Mouse (Mus musculus): Measurements from ENCODE around the gene Gm42906. TPM values are rescaled to one million over a fixed set of nuclear protein-coding genes. Genes with fewer than 3 reads are reported as not detected.
A peak's percentile ranks its signal among the peaks of the same experiment; 100 is the strongest.

The Gm42906 gene
- total and polyA plus RNA-seq, 3 experiments, result not detected

DNA sequence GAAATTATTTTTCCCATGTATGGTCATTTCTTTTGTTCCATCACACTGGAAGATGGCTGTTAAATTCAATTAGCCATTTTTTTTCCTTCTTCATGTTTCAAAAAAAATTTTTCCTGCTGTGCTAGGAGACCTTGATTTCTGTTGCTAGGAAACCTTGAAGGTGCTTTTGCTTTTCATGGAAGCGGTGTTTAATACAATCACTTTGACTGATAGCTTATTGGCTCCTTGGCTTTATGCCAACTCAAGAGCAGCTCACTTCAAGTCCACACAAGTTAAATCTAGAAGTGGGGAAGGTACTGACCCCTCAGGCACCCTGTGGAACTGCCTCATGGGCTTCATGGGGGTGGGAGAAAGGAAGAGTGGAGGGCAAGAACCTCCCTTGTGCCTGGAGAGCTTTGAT, 38.1 kb downstream of the Gm42906 start:
- H3K4me2 ChIP-seq (ENCODE audit: insufficient read depth, low read depth, poor library complexity, severe bottlenecking), result no peak overlapping the region
- no peaks in the 10 kb centered on the region for H3K4me1 ChIP-seq (ENCODE audit: control insufficient read depth in 1 of 2, insufficient read depth in 2 of 2)
- H3K36me3 ChIP-seq (replicated peaks in 1 of 2; ENCODE audit: control insufficient read depth in 1 of 2, insufficient read depth in 1 of 2, low read length in 1 of 2), result no peaks in the 10 kb centered on the region
- no peak overlapping the region for H3K27ac ChIP-seq (ENCODE audit: insufficient read depth, low read depth)
- H3K9me3 ChIP-seq (replicated peaks; ENCODE audit: low read length), result no peaks in the 10 kb centered on the region
- no peak for DNase-seq (ENCODE audit: extremely low read depth)
- in situ Hi-C loops (cut with MboI; ENCODE audit: low pct_ligation_motif_present, low pct_unique_long_range_greater_than_20kb, low sequenced_read_pairs) (no loop called here), dilution Hi-C loops (cut with MboI; ENCODE audit: extremely low pct_ligation_motif_present, extremely low pct_unique_long_range_greater_than_20kb, low sequenced_read_pairs) (no loop called here)
- no peak overlapping the region for H3K4me3 ChIP-seq (replicated peaks in 1 of 3; ENCODE audit: low read depth in 2 of 3, low read length in 2 of 3, poor library complexity in 1 of 3)
- no peaks in the 10 kb centered on the region for H3K27me3 ChIP-seq (replicated peaks)
- TF ChIP-seq ZNF384 (IDR thresholded peaks at IDR 0.05; ENCODE audit: low read depth, low read length) (no peak), NELFE (IDR thresholded peaks at IDR 0.05; ENCODE audit: low read depth, low read length) (no peak), MAFK (IDR thresholded peaks at IDR 0.05; ENCODE audit: insufficient replicate concordance, low read length) (no peak), POLR2A (IDR thresholded peaks at IDR 0.05; ENCODE audit: low read depth, low read length) (no peak), NRF1 (IDR thresholded peaks at IDR 0.05; ENCODE audit: low read depth, low read length) (no peak), ZC3H11A (IDR thresholded peaks at IDR 0.05; ENCODE audit: low read depth, low read length) (no peak), RAD21 (IDR thresholded peaks at IDR 0.05; ENCODE audit: low read depth, low read length) (no peak), SMC3 (IDR thresholded peaks at IDR 0.05; ENCODE audit: low read depth, low read length) (no peak), TBP (conservative IDR thresholded peaks at IDR 0.05; ENCODE audit: low read depth, low read length) (no peak), GABPA (IDR thresholded peaks at IDR 0.05; ENCODE audit: insufficient replicate concordance, low read depth, low read length) (no peak), PAX5 (IDR thresholded peaks at IDR 0.05; ENCODE audit: low read length) (no peak), IRF4 (IDR thresholded peaks at IDR 0.05; ENCODE audit: low read depth, low read length) (no peak), MEF2A (IDR thresholded peaks at IDR 0.05; ENCODE audit: borderline replicate concordance, low read depth, low read length) (no peak), CHD1 (IDR thresholded peaks at IDR 0.05; ENCODE audit: low read depth, low read length) (no peak), E2F4 (IDR thresholded peaks at IDR 0.05; ENCODE audit: insufficient replicate concordance, low read depth, low read length) (no peak), CHD2 (IDR thresholded peaks at IDR 0.05; ENCODE audit: low read length) (no peak), ETS1 (conservative IDR thresholded peaks at IDR 0.05; ENCODE audit: low read depth, low read length) (no peak), RCOR1 (conservative IDR thresholded peaks at IDR 0.05; ENCODE audit: low read depth, low read length) (no peak)
- no peaks in the 10 kb centered on the region for H3K79me2 ChIP-seq (replicated peaks; ENCODE audit: control insufficient read depth, extremely low read depth, insufficient read depth, poor library complexity, severe bottlenecking)
- H3K9ac ChIP-seq (ENCODE audit: insufficient read depth, low read depth), result no peak overlapping the region

DNA sequence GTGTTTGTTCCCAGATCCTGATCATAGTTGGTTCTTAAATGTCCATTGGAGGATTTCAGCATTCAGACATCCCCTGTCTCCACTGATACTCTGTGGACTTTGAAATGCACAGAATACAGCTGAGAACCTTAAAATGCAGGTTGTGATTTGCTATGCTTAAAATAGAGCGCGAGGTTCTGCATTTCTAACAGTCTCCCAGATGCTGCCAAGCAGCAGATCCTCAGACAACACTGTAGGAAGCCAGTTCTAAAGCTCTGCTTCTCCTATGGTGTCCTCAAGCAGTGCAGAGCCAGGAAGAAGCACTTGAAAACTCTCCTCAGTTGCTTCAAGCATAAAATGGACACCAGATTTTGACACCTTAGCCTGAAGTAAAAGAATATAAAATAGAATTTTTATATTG, 48.1 kb downstream of the Gm42906 start:
- Histone ChIP-seq H3K27me3 (replicated peaks) (no peaks in the 10 kb centered on the region), H3K9ac (ENCODE audit: insufficient read depth, low read depth) (no peak overlapping the region), H3K4me3 (replicated peaks in 1 of 3; ENCODE audit: low read depth in 2 of 3, low read length in 2 of 3, poor library complexity in 1 of 3) (no peak overlapping the region), H3K4me1 (ENCODE audit: control insufficient read depth in 1 of 2, insufficient read depth in 2 of 2) (peaks cover 7 to 21% of the 10 kb centered on the region in 2 experiments), H3K36me3 (replicated peaks in 1 of 2; ENCODE audit: control insufficient read depth in 1 of 2, insufficient read depth in 1 of 2, low read length in 1 of 2) (no peaks in the 10 kb centered on the region), H3K9me3 (replicated peaks; ENCODE audit: low read length) (no peaks in the 10 kb centered on the region), H3K79me2 (replicated peaks; ENCODE audit: control insufficient read depth, extremely low read depth, insufficient read depth, poor library complexity, severe bottlenecking) (no peaks in the 10 kb centered on the region), H3K27ac (ENCODE audit: insufficient read depth, low read depth) (no peak overlapping the region), H3K4me2 (ENCODE audit: insufficient read depth, low read depth, poor library complexity, severe bottlenecking) (no peak overlapping the region)
- no peak for DNase-seq (ENCODE audit: extremely low read depth)
- in situ Hi-C loops (cut with MboI; ENCODE audit: low pct_ligation_motif_present, low pct_unique_long_range_greater_than_20kb, low sequenced_read_pairs), result no loop called here
- dilution Hi-C loops (cut with MboI; ENCODE audit: extremely low pct_ligation_motif_present, extremely low pct_unique_long_range_greater_than_20kb, low sequenced_read_pairs), result no loop called here
- TF ChIP-seq ZKSCAN1 (IDR thresholded peaks at IDR 0.05; ENCODE audit: borderline replicate concordance, low read depth, low read length), result no peak
- TF ChIP-seq GABPA (IDR thresholded peaks at IDR 0.05; ENCODE audit: insufficient replicate concordance, low read depth, low read length), result no peak
- TF ChIP-seq EP300 (IDR thresholded peaks at IDR 0.05; ENCODE audit: low read length), result 0 out of 2 replicates have a peak, but pooled peaks have one; percentile 2
